ENCODE assay signal across 9 mouse cellular contexts in genomic region chr9:65122545-65122944, GRCm38 (mm10). TPM values are rescaled to one million over a fixed set of nuclear protein-coding genes. Genes with fewer than 3 reads are reported as not detected.
DNase-seq lines count a peak whose midpoint lies in the region; ATAC-seq and TF ChIP-seq lines count a peak whose summit lies in the region.
"Had no signal": no experiment of that assay in that cellular context is flagged by ENCODE, and none has a peak within 500 bp of the region (broad histone marks: within the 10 kb centered on the region; RNA-seq: fewer than 3 reads in every experiment).

No protein-coding gene starts in this region.

- H3K36me3 ChIP-seq in ES-Bruce4 (ENCODE audit: control insufficient read depth, insufficient read depth, low read length, poor library complexity, severe bottlenecking) = no peaks in the 10 kb centered on the region

- TF ChIP-seq CTCF in ES-Bruce4 (IDR thresholded peaks at IDR 0.05; ENCODE audit: low read depth, low read length) = no peak
- no peak for TF ChIP-seq CTCF in left cerebral cortex, adult 2 months (IDR thresholded peaks at IDR 0.05)

- peak; percentile 24 for DNase-seq in embryo, embryonic 10.5 days (ENCODE audit: low spot score)
- DNase-seq in embryo, embryonic 10 days (ENCODE audit: low spot score) = no peak
- DNase-seq in frontal cortex, postnatal 36 days (ENCODE audit: low spot score in 2 of 2) = peak; percentile 60 to 80
- peak; percentile 63 to 67 for DNase-seq in left cerebral cortex, adult 2 months (ENCODE audit: extremely low spot score in 1 of 2, low spot score in 2 of 2)
- DNase-seq in adrenal gland, adult 8-10 months = no peak
- no peak for DNase-seq in thymus, adult 18-20 months

- intact Hi-C loops in left cerebral cortex, adult 2 months (cut with DNase I) = loop anchor here (5.0 kb wide), 2 partner anchors 40 to 90 kb away; partner anchors contain the start of gene Dpp8

- no peak overlapping the region for H3K9ac ChIP-seq in ES-Bruce4 (ENCODE audit: low read depth, poor library complexity, severe bottlenecking)

- peak overlapping the region; percentile 25 for H3K4me3 ChIP-seq in ES-Bruce4 (ENCODE audit: low read depth, low read length)
- peak overlapping the region; percentile 42 for H3K4me3 ChIP-seq in left cerebral cortex, adult 2 months

- no peaks in the 10 kb centered on the region for H3K27me3 ChIP-seq in ES-Bruce4 (ENCODE audit: control insufficient read depth, insufficient read depth, low read length, poor library complexity, severe bottlenecking)

- no peaks in the 10 kb centered on the region for H3K4me1 ChIP-seq in ES-Bruce4 (ENCODE audit: control insufficient read depth, insufficient read depth, low read length)

- H3K27ac ChIP-seq in ES-Bruce4 (ENCODE audit: insufficient read depth, low read length) = no peak overlapping the region
- H3K27ac ChIP-seq in left cerebral cortex, adult 2 months = no peak overlapping the region

- no peaks in the 10 kb centered on the region for H3K9me3 ChIP-seq in ES-Bruce4 (replicated peaks; ENCODE audit: control insufficient read depth, insufficient read depth, low read length, poor library complexity, severe bottlenecking)

- TF ChIP-seq POLR2A in ES-Bruce4 (IDR thresholded peaks at IDR 0.05; ENCODE audit: insufficient read depth, low read length) = no peak

- ATAC-seq in monocyte, adult 5-6 weeks (replicated peaks; ENCODE audit: insufficient number of reproducible peaks, low FRiP score, low TSS enrichment, poor library complexity, severe bottlenecking) = no peak

- no peak for TF ChIP-seq EP300 in ES-Bruce4 (IDR thresholded peaks at IDR 0.05; ENCODE audit: insufficient read depth, low read depth, low read length)

RNA-seq across cellular contexts. Expression of gene Igdcc3, which starts 18.4 kb away (rescaled TPM):
- 8.6 and 8.9 TPM in 2 replicates for polyA plus RNA-seq in ES-Bruce4 (2011; ENCODE audit: insufficient read depth, insufficient read length, low read depth, missing spikeins)
- total RNA-seq in left cerebral cortex, adult 2 months (2021) = 1 to 10 TPM; 2.0 to 2.5 TPM
- total RNA-seq in monocyte, adult 5-6 weeks (2017) = not detected in 3 replicates
- 1 to 10 TPM in 3 of 4 experiments, under 1 TPM in 1; 0.84 to 4.0 (median 2.4) TPM for total RNA-seq in adrenal gland, adult 8-10 months (2022)
- total RNA-seq: common myeloid progenitor, adult 5-6 weeks had no signal

RNA-seq across cellular contexts. Expression of gene Igdcc4, which starts 21.3 kb away (rescaled TPM):
- polyA plus RNA-seq in ES-Bruce4 (2011; ENCODE audit: insufficient read depth, insufficient read length, low read depth, missing spikeins) = 15.5 and 17.5 TPM in 2 replicates
- 10 to 100 TPM; 31.8 to 33.7 TPM for total RNA-seq in left cerebral cortex, adult 2 months (2021)
- 0.19 TPM in 2 of 3 replicates, not detected in the other for total RNA-seq in monocyte, adult 5-6 weeks (2017)
- 10 to 100 TPM; 28.6 to 67.1 (median 44.5) TPM for total RNA-seq in adrenal gland, adult 8-10 months (2022)

Comparison
In these comparisons a context has a peak if more than half of its experiments do, and no peak if none do; other contexts are left out.
1. DNase-seq: peak in embryo, embryonic 10.5 days (single experiment), frontal cortex, postnatal 36 days (2 of 2) and left cerebral cortex, adult 2 months (2 of 2); none in embryo, embryonic 10 days (single experiment), adrenal gland, adult 8-10 months (single experiment) and thymus, adult 18-20 months (0 of 2).
2. RNA of gene Igdcc4, which starts 21.3 kb away (total RNA-seq): 28.6 to 67.1 TPM in adrenal gland, adult 8-10 months and 31.8 to 33.7 TPM in left cerebral cortex, adult 2 months; 0.19 TPM in monocyte, adult 5-6 weeks; every median in the first group is over 10 times any median in the second.